Mouse (Mus musculus) inflammation-experienced regulatory T-cells, adult 6 months (primary cell): Measurements from ENCODE around the gene Myh9. TPM values are rescaled to one million over a fixed set of nuclear protein-coding genes. Genes with fewer than 3 reads are reported as not detected.
A peak's percentile ranks its signal among the peaks of the same experiment; 100 is the strongest.

Experiments
- ATAC-seq: one replicate; pipeline ENCODE4 v1.8.0; 2017
- polyA plus RNA-seq, 3 experiments: library from polyadenylated mRNA; unstranded; fragments of 100-300 nt; shearing (Covaris generic); gene quantifications; one replicate each; pipeline ENCODE4 v1.2.1; 2017

Myh9 gene
- polyA plus RNA-seq, 3 experiments from 2014 or later: 218 to 293 (median 259) TPM

DNA sequence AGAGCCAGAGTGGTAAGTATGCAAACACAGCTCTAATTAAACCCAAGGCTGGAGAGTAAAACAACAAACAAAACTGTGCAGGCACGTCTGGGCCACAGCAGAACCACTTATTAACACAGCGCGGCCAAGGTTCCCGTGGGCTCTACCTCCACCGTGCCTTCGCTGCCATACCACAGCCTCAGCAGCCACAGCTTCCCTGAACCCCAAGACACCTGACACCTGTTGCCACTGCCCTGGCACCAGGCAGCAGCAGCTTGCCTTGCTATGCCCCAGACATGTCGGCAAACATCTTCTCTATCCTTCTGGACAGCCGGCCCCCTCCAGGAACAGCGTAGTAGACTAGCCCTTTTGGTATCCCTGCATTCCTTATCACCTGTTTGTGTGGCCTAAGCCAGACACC, 37.0 kb downstream of the Myh9 start:
- ATAC-seq: no peak

DNA sequence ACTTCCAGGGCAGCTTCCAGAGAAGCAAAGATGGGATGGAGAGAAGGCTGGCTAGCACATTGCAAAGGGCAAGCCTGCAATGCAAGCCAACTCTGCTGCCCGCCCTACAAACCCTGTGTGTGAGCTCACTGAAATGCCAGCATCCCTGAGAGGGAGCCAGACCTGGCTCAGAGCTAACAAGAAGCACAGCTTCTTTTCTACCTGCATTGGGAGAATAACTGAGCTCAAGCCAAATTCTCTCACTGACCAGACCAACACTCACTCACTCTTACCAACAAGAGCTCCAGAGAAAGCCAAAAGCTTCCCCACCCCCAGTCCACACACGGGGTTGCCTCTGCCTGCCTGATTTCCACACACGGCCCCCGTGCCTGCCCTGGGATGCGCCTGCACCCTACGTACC, 37.5 kb downstream of the Myh9 start:
- no peak for ATAC-seq

DNA sequence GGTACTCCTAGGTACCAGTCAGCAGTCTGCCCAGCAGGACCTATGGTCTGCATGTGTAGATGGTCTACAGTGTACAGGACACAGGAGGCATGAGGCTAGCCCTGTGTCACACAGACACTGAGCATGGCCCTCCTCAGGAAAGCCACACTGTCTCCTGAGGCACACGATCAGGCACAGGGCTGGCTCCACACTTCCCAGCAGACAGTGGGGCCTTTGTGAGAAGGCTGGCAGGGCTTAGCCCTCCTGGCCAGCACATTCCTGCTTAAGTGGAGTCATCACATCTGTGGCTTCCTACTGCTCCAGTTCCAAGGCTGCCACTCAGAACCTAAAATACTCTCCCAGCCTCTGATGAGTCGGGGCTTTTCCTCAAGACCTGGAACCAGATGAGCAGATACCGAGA, 38.2 kb downstream of the Myh9 start:
- no peak for ATAC-seq

DNA sequence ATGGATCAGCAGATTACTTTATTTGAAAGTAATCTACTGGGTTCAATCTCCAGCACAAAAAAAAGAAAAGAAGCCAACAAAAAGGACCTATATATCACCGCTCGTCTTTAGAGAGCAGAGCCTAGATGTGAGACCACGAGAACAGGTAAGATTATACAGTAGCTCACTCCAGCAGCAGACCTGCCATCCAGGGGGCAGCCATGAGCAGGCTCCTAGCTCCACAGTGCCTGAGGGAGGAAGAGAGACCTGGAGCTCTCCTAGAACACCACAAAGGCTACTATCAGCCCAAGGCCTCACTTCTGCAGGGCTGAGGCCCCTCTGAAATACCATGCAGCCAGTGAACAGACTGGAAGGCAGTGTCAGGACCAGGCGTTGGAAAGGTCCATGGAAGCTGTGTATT, 39.0 kb downstream of the Myh9 start:
- no peak for ATAC-seq

DNA sequence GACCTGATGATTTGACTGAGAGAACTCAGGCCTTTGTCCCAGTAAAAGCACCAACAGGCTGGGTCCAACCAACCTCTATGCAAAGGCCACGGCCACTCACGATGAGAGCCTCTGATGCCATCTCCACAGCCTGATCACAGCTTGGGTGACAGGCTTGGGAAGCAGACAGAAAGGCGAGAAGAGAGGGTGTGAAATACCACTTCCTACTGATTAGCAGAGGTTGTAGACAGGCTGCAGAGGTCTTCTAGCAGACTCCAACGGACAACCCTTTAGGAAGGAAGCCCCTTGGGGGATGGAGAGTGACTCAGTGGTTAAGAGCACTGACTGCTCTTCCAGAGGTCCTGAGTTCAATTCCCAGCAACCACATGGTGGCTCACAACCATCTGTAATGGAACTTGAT, 40.8 kb downstream of the Myh9 start:
- peak; percentile 7 for ATAC-seq

DNA sequence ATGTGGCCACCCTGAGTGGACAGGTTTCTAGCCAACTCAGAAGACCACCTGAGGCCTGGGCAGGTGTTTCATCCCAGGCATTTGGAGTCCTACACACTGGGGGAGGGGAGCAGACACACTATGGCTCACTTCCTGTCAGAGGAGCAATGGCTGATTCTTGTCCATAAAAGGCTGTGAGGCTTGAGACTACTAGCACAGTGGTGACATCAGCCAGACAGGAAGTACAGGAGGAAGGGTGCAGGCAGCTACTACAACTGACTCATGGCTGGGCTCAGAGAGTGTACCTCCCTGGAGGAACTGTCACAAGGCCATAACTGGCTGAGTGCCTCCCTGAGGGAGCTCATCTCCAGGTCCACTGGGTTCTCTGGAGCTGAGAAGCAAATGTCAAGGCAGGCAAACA, 41.5 kb downstream of the Myh9 start:
- ATAC-seq: peak; percentile 84

DNA sequence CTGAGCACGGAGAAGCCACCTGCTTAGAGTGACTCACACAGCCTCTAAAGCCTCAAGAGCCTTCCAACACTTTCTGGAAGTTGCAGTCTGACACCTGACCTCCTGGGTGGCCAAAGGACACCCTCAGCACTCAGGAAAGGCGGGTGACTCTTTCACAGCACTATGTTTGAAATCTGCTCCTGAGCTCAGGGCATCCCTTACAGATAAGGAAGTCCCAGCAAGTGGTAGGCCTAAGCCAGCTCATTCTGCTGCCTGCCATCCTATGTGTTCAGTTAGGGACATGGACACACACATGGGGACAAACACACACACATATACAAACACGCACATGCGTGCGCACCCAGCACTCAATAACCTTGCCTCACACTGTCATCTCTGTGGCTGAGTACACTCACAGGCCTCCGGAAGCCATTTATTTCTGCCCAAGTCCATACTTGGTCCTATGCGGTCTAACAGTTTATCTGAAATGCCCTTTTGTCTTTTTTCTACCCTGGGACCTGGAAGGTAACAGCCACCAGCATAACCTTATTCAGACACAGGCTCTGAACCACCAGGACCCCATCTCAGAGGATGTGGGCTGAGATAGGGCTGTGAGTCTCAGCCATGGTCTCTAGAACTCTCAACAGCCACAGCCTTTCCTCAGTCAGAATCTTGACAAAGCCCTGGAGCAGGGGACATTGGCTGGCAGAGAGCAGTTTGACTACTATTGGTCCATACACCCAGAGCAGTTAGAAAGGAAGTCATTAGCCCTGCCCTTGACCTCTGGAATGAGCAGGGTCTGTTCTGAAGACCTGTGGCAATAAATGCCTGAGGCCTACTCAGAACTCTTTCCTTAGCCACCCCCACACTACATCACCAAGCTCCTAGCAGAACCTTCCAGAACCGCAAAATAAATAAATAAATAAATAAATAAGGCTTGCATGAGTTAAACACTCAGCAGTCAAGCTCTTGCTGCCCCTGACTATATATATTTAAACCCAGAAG, 42.2 kb downstream of the Myh9 start:
- ATAC-seq: no peak

DNA sequence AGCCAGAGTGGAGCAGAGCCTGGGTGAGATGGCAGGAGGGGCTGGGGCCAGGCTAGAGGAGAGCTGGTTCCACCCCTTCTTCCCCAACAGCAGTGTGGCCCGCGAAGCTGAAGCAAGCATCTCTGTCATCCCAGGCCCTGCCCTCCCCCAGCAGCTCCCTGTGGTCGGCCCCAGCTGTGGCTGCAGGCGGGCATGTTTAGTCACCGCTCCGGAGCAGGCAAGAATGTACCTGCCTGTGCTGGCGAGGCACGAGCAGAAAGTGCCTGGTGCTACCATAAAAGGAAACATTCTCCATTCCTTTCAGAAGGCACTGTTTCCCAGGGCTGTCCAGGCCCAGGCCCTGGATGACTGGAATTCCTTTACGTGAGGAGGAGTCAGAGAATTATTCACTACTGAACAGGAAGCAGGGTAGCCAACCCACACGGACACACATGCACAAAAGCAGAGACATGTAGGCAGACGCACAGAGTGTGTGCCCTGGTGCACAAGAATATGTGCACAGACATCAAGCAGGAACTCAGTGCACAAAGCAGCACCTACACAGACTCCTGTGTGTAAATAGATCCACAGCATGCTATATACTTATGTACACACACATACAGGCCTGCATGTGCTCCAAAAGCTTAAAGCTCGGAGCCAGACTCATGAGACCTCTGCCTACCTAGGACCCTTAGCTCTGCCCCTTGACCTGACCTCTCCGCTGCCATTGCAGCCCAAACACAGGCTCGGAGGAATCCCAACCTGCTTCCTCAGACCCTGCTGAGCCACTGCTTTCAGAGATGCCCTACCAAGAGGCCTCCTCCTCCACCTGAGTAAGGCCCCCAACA, 43.1 kb downstream of the Myh9 start:
- peak; percentile 40 for ATAC-seq

DNA sequence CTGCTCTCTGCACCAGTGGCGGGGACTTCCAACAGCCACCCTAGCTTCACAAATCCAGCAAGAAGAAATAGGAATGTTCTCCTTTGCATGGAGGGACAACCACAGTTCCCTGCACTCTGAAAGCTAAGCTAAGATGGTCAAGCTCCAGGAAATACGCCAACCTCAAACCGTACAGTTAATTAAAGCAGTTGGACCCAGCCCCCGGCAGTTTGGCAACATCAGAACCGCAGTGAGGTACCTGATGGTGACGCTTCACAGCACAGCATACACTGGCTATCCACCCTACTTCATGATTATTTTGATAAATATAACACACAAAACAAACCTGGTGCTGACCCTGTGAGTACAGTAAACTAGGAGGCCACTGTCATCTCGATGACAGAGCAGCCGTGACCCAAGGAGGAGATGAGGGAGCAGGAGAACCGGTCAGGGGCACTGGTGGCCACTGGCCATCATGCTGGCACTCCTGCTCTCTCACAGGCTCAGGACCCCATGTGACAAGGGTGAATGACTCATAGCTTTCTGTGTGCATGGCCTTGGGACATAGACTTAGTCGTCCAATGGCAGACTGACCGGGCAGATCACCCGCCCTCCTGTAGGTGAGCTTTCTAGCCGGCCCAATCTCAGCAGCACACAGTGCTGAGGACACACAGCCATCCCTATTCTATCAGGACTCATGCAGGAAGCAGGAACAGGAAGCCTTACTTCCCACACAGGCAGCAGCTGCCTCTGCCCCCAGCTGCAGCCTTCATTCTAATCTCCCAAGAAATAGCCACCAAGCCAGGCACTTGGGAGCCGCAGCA, 44.2 kb downstream of the Myh9 start:
- ATAC-seq: no peak

DNA sequence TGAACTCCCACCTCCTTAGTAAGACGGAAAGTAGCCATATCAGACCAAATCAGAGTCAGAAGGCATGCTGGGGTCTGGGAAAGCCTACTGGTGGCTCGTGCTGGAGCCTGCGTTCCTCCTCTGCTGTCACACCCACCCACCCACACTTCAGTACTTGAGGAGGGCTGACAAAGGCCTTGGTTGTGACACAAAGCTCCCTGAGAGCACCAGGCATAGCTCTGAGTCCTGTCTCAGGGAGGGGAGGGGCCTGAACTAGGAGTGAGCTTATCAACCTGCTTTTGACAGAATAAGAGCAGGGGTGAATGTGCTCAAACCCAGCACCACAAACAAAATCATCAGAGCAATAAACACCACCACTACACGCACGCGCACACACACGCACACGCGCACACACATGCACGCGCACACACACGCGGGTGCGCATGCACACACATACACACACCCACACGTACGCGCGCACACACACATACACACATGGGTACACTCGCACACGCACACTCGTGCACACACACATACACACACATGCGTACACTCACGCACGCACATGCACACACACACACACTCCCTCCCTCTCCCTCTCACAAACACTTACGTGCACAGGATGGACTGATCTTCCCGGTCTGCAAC, 45.5 kb downstream of the Myh9 start:
- no peak for ATAC-seq

DNA sequence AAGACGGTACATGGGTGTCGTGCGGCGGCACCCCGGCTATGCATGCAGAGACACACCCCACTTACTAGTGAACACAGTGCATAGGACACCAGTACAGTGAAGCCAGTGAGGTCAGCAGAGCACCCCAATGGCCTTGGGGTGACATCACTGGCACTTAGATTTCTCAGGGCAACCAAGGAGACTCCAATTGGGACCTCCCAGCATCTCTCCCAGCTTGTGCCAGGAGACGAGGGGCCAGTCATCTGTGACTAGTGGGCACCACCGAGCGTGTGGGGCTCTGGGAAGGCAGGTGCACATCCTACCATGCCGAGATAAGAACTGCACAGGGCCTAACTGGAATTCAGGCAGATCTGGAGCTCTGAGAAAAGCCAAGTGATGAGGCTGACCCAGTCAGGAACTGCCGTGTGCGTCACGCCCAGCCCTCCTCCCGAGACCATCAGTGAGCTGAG, 47.0 kb downstream of the Myh9 start:
- ATAC-seq: no peak

DNA sequence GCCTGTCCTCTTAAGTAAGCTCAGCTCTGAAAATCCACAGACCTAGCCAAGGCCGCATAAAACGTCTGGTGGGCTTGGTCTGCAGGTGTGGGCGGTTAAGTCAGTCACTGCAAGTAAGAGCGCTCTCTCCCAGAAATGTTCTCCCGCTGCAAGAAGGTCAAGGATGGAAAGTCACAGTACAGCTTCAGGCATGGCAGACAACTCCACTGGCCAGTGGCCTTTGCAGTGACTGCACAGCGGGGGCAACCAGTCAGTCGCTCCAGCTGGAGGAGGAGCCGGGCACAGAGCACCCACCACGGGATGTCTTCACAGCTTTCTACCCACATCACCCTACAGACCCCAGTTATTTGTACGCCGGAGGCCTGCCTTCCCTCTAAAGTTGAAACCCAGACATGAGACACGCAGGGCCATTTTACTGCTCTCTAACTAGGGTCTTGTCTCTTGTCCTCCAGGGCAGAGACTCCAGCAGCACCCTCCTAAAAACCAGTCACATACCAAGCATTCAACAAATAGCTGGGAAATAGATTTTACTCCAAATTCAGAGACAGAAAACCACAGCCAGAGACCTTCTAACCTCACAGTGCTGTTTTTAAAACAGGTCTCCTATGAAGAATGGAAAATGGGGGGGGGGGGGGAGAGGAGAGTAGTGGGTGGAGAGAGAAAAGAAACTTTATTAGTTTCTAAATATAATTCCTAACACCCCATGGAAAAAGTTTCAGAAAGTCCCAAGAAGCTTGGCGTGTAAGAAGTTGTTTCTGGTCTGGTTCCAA, 47.7 kb downstream of the Myh9 start:
- no peak for ATAC-seq

DNA sequence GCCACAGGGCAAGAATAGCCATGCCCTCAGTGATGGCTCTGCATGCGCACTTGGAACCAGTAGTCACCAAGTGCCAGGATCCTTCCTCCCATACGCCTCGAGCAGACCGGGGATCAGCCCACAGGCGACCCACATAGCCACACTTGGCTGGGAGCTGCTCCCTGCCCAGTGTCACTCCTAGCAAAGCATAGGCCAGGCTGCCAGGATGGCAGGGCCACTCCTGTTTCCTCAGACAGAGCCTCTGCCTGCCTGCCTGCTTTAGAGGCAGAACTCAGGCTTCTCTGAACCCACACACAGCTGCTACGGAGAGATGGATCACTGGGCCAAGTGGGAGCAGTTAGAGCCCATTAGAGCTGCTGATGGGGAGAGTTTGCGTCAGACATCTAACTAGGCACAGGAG, 48.4 kb downstream of the Myh9 start:
- no peak for ATAC-seq

DNA sequence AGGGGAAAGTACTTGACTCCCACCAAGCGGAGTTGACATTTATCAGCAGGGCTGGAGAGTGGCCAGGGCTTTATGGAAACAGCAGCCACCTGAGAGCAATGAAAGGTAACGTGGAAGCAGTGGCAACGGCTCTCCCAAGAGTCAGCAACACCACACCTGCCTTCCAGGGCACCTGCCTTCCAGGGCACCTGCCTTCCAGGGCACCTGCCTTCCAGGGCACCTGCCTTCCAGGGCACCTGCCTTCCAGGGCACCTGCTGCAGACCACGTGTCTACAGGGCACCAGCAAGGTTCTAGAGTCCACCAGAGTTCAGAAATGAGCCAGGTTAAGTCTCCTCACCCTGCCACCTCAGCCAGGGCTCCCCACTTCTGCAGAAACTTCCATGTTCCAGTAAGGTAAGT, 48.9 kb downstream of the Myh9 start:
- ATAC-seq: no peak

DNA sequence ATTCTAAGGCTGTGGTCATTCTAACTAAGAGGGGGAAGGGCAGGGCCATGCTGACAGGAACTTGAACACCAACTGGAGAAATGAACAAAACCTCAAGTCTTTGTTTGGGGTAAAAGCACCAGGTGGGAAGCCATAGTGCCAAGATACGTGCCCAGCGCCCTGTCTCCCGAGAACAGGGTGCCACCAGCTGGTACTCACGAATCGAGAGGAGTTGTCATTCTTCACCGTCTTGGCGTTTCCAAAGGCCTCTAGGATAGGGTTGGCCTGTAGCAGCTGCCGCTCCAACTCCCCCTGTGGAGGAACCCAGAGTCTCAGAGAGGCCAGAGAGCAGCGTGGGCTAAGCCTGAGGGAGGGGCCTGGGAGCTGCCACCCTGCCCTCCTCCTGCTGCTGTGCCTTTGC, 49.9 kb downstream of the Myh9 start:
- no peak for ATAC-seq

DNA sequence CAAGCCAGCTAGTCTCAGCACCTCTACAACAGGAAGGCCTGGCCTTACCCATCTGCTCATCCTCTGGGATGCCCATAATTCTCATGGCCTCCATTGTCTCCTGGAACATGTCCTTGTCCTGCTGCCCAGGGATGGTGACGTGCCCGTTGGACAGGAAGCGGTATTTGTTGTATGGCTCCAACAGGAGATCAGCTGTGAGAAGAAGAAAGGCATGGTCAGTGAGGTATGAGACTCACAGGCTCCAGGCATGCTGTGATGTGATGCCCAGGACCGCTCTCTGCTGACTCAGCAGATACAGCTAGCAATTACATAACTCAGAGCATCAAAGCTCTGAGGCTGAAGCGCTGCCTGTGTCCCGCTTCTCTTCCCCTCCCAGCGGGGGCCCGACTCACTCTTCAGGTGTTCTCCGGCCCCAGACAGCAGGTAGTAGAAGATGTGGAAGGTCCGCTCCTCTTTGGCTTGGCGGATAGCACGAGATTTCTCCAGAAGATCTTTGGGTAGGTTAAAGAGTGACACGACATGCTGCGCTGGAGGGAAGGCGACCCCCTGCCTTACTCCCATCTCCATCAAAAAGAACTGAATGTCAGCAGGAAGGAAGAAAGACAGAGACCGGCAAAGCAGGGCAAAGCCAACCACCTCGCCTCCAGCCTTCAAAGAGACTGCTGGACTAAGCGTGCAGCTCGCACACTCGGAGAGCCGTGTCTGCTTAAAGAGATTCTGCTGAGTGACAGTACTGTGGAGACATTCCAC, 51.1 kb downstream of the Myh9 start:
- ATAC-seq: no peak

DNA sequence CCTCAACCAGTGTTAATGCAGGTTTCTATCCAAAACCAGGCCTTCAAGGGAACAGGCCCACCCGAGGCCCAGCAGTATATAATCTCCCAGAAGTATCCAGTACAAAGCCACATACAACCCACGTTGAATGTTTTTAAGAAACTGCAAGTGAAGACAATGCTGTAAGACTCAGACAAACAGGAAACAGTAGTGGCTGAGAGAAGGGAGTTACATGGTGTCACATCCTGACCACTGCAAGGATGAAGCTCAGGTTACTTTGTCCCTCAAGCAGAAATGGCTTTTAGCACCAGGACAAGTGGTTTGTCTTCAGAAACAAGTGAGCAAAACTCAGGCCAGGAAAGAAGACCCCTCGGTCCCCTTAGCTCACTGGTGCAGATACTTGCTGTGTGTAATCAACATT, 52.8 kb downstream of the Myh9 start:
- ATAC-seq: peak; percentile 79

DNA sequence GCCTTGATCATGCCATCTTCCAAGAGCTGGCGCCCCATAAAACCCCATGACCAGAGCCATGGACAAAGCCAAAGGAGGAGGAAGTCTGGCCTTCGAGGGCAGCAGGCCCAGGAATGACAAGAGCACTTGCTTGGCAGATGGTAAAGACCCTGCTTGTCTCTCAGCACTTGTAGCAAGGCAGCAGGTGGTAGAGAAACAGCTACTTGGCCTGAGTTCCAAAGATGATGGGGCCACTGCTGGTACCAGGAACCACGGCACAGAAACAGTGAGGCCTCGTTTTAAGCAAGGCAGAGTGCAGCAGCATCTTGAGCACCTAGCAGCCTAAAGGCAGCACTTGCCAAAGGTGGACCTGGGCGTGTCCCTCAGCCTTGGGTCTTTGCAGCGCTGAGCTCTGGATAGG, 53.6 kb downstream of the Myh9 start:
- no peak for ATAC-seq

DNA sequence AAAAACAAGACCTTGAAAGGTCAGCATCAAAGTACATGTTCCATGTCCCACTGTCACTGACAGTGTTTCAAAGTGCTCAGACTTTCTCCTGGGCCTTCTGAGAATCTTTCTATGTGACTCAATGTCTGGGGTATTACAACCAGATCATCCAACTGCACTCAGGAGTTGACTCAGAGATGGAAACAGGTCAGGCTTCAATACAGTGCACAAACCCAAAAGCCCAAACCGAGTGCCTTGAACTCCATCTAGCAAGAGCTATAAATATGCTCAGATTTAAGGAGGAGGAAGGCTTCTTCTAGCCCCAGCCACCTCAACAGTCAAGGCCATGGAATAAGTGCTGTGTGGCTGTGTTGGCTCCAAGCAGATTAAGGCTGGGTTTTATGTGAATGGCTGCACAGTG, 56.2 kb downstream of the Myh9 start:
- ATAC-seq: no peak

DNA sequence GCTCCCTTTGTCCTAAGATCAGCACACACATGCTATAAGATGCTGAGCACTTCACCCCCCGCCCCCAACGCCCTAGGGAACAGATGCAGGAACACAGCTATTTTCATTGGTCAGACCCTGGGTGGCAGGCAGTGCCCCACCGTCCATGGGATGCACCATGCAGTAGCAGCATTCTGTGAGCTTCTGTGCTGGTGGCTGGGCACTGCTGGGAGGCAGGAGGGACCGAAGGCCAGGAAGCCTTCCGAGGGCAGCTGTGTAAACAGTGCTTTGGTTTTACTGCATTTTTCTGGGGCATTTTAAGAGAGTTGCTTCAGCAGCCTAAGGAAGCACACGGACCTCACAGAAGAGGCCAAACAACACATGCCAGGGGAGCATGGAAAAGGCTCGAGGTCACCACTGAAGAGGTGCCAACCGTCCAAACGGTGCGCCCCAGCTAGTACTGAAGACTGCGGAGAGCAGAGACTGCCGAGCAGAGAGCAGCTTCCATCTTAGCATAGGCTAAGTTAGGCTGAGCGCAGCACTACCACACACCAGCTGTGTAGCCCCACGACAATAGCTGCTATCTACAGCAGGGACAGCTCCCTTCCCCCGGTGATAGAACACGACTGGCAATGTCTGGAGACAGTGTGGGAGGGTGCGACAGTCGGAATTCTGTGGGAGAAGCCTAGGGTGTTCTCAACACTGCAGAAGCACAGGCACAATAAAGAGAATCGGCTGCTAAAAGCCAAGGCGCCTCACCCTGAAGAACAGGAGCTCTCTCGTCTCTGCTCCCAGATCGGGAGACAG, 57.7 kb downstream of the Myh9 start:
- no peak for ATAC-seq
